Mouse (Mus musculus) c-Kit-positive CD71-negative TER-119-negative erythroid progenitor cells, embryonic 14.5 days (primary cell): ENCODE measurements around the gene Retreg2.

Experiments used
- DNase-seq: peaks from one replicate; pipeline ENCODE4 v3.0.0-alpha.2; 2013; ENCODE audit warnings: low read depth

The Retreg2 gene

GRCm38 (mm10) chr1:75168472-75169464, 26.2 kb downstream of the Retreg2 start, which contains the start of gene Zfand2b:
TSS of gene Zfand2b (plus strand) at chr1:75168646.
- peak; percentile 92 for DNase-seq

GRCm38 (mm10) chr1:75179334-75180104, 36.9 kb downstream of the Retreg2 start:
- DNase-seq: no peak

- peak; percentile 85 for DNase-seq
Measured at GRCm38 (mm10) chr1:75180105-75180590, 37.6 kb downstream of the Retreg2 start, which contains the start of gene Abcb6. TSS of gene Abcb6 (minus strand) at chr1:75180392.

DNA sequence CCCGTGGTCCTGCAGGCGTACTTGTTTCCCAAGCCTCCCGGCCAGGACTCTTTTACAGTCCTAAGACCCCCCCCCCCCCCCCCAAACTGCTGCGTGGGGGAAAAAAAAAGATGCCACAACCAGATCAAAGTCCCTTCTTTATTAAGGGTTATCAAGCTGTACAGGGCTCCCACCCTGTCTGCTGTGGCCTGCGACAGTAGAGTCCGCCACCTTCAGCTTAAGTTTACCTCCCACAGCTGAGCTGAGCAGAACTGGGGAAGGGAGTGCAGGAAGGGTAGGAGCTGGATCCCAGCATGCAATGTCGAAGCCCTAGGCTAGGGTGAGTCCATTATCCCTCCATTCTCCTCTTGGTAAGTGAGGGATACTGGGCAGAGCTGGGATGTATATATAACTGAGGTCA, 38.2 kb downstream of the Retreg2 start:
- no peak for DNase-seq

DNA sequence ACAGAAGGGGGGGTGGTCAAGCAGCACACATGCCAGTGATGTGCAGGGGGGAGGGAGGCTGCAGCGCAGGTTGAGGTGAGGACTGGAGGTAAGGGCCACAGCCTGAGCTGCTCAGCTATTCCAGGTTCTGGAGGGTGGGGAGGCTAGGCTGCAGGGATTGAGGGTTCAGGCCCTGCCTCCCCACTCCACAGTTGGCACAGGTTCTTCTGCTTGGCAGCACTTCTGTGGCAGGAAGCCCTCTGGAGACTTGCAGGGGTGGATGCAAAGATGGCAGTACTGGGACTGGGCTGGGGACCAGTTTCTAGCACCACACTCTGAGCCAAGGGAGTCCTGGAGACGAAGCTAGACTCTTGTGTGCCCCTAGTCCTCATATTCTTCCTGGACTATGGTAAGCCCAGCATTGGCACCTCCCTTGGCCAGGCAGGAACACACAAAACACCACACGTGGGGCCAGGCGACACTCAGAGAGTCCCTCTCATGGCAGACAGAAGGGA, 38.8 kb downstream of the Retreg2 start:
- no peak for DNase-seq

DNA sequence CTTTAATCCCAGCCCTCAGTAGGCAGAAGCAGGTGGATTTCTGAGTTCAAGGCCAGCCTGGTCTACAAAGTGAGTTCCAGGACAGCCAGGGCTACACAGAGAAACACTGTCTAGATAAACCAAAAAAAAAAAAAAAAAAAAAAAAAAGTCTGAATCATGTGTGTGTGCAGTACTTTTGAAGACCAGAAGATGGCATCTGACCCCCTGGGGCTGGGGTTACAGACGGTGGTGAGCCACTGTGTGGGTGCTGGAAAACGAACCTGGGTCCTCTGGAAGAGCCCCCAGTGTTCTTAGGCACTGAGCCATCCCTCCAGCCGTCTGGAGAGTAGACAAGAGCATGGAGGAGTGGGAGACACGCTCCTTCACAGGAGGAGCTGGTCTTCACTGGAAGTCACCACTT, 39.6 kb downstream of the Retreg2 start:
- DNase-seq: no peak

DNA sequence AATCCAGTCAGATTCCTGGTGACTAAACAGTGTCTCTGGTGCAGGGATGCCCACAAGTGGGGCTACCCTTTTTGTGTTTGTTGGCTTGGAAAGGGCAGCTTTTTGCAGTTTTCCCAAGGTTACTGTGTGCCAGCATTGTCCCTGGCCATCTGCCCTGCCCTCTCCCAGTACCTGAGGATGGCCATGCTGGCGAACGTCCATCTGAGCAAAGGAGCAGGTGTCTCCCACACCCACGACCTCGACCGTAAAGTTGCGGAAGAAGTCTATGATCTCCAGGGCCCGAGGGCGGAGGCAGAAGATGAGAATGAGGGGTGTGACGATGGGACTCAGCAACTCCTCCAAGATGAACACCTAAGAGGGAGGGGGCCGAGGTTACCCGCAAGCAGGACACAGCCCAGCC, 42.9 kb downstream of the Retreg2 start:
- no peak for DNase-seq

DNA sequence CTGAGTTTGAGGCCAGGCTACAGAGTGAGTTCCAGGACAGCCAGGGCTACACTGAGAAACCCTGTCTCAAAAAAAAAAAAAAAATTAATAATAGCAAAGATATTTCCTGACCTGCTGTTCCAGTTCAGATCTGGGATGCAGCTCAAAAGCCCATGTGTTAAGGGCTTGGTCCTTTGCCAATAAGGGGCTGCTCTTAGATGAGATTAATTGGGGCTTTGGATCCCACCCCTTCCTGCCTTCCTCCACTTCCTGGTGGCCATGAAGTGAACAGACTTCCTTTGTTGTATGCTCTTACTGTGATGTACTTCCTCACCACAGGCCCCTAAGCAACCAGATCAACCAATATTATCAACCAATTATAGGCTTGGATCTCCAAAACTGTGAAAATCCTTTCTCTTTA, 44.5 kb downstream of the Retreg2 start:
- DNase-seq: no peak

DNA sequence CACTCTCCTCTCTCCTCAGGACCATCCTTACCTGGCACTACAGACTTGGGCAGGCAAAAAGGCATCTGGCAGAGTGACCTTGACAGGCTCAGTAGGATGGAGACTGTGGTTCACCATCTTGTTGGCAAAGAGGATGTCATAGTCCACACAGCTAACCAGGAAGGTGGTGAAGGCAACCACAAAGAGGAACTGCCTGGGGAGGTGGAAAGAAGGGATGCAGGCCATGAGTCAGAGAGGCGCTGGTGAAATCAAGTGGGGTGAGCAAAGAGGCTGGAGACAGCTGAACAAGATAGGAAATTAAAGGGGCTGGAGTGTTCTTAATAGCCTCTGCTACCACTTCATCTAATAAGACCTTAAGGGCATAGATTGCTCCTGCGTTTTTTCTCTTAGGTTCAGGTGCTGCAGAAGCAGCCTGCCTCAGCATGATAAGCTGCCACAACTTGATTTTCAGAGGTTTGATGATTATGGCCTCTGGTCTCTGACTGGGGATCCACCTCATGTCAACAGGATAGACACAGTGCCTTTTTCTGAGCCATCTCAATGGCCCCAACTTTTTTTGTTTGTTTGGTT, 45.4 kb downstream of the Retreg2 start:
- DNase-seq: peak; percentile 70

DNA sequence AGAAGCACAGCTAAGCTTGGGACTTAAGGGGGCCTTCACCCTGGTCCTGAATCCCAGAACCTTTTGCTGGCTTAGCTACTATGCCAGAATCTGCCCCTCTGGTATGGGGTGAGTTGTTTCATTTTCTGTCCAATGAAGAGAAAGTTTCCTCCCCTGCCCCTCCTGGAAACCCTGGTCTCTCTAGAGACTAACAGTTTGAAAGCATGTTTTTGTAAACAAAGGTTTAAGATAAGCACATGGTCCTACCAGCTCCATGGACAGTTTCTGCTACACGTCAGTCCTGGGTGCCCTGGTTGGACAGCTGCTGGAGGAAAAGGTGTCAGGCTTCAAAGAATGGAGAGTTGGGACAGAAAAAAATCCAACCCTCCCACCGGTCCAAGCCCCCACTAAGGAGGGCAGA, 48.0 kb downstream of the Retreg2 start:
- no peak for DNase-seq

DNA sequence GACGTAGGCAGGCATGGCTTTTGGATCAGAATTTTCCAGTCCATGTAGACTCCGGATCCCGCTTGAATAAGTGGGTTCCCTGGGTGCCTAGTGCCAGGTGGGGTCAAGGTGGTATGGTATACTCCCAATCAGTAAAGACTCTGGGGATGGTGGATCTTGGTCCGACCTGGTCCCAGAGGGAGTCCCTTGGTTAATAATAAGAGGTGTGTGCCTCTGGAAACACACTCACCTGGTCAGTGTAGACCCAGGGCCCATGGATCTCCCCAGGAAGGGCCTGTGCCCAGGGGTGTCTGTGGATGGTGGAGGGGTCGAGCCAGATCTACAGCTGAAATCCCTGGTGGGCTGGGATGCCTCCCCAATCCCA, 48.7 kb downstream of the Retreg2 start:
- DNase-seq: no peak

DNA sequence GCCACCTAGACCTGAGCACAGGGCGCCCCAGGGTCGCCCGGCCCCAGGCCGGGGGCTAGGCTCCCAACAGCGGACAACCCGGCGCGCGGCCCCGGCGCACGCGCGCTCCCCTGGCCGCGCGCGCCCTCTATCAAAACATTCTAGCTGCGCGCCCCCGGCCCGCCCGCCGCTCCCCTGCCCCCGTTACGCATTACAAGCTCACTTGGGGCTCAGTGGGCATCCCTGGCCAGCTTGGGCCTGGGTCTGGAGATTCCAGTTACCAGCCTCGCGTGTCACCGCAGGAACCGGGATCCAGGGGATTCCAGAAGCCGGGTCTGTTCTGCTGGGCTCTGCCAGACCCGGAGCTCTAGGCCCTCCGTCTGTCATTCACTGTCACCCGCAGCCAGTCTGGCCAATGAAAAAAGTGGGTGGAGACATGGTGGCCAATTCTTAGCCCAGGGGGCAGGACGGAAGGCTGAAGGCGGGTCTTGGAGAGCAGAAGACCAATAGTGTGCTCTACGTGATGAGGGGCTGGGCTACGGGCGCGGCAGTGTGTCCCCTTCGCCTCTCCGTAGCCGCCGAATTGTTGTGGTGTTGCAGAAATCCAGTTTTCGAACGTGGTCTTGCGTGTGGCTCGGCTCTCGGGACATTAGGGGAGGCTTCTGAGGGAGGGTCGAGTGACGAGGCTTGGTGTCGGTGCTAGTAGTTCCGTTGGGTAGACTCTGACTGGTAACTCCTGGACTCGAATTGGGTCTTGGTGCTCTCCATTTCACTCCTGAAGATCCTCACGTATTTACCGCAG, 49.2 kb downstream of the Retreg2 start, which contains the start of the genes Ankzf1 and Atg9a:
Gene Ankzf1, plus strand, starts transcription at position 530 of the 781 bp plus-strand sequence.
Gene Atg9a, minus strand, starts transcription at position 575 of the 781 bp plus-strand sequence.
- peak; percentile 97 for DNase-seq

- DNase-seq: no peak
Measured at GRCm38 (mm10) chr1:75192452-75192851, 49.9 kb downstream of the Retreg2 start.
